Mouse (Mus musculus) heart, adult 8-10 months (tissue): ENCODE results near the gene Abcb6. TPM values are rescaled to one million over a fixed set of nuclear protein-coding genes. Genes with fewer than 3 reads are reported as not detected.

Source experiments
- DNase-seq: peaks from one replicate; pipeline ENCODE4 v3.0.0; 2022; ENCODE audit warnings: low spot score
- total RNA-seq, 4 experiments: library from RNA; stranded (reverse); gene quantifications; 2 replicates each; pipeline ENCODE4 v1.2.4; 2022

Gene Abcb6
- total RNA-seq, 4 experiments from 2014 or later: 24.7 to 34.9 (median 28.8) TPM

- no peak for DNase-seq
Observed at GRCm38 (mm10) chr1:75201236-75201635, 21.0 kb upstream of the Abcb6 start.

GRCm38 (mm10) chr1:75192452-75192851 is 12.3 kb upstream of the Abcb6 start:
- no peak for DNase-seq

- DNase-seq: peak; percentile 98
Observed at GRCm38 (mm10) chr1:75191622-75192402, 11.6 kb upstream of the Abcb6 start, which contains the start of the genes Ankzf1 and Atg9a. TSS of gene Ankzf1 (plus strand) at chr1:75192151. TSS of gene Atg9a (minus strand) at chr1:75192196.

GRCm38 (mm10) chr1:75191258-75191621 is 11.0 kb upstream of the Abcb6 start:
- DNase-seq: no peak

GRCm38 (mm10) chr1:75190577-75190976 is 10.4 kb upstream of the Abcb6 start:
- DNase-seq: no peak

- DNase-seq: no peak
Observed at GRCm38 (mm10) chr1:75187914-75188483, 7.8 kb upstream of the Abcb6 start.

GRCm38 (mm10) chr1:75187126-75187525 is 6.9 kb upstream of the Abcb6 start:
- DNase-seq: no peak

GRCm38 (mm10) chr1:75185495-75185894 is 5.3 kb upstream of the Abcb6 start:
- DNase-seq: no peak

- no peak for DNase-seq
Observed at GRCm38 (mm10) chr1:75182160-75182559, 2.0 kb upstream of the Abcb6 start.

GRCm38 (mm10) chr1:75181377-75181870 is 1.2 kb upstream of the Abcb6 start:
- DNase-seq: no peak

- no peak for DNase-seq
Observed at GRCm38 (mm10) chr1:75180741-75181140, 549 bp upstream of the Abcb6 start.

GRCm38 (mm10) chr1:75179334-75180104 is 673 bp downstream of the Abcb6 start:
- peak; percentile 27 for DNase-seq

- peak; percentile 96 for DNase-seq
Observed at GRCm38 (mm10) chr1:75168472-75169464, 11.4 kb downstream of the Abcb6 start, which contains the start of gene Zfand2b. TSS of gene Zfand2b (plus strand) at chr1:75168646.

- DNase-seq: no peak
Observed at GRCm38 (mm10) chr1:75168093-75168471, 12.1 kb downstream of the Abcb6 start.

GRCm38 (mm10) chr1:75160256-75160617 is 20.0 kb downstream of the Abcb6 start:
- no peak for DNase-seq

- no peak for DNase-seq
Observed at GRCm38 (mm10) chr1:75159540-75160255, 20.5 kb downstream of the Abcb6 start.

GRCm38 (mm10) chr1:75158990-75159389 is 21.2 kb downstream of the Abcb6 start:
- no peak for DNase-seq

- DNase-seq: no peak
Observed at GRCm38 (mm10) chr1:75155837-75156236, 24.4 kb downstream of the Abcb6 start.

- DNase-seq: no peak
Observed at GRCm38 (mm10) chr1:75148727-75149126, 31.5 kb downstream of the Abcb6 start.

GRCm38 (mm10) chr1:75147411-75148135 is 32.6 kb downstream of the Abcb6 start:
- DNase-seq: no peak
